ENCODE assay signal across 8 mouse cellular contexts in genomic region chr16:31506665-31507456, GRCm38 (mm10).
A peak's percentile ranks its signal among the peaks of the same experiment; 100 is the strongest.
DNase-seq lines count a peak whose midpoint lies in the region; ATAC-seq and TF ChIP-seq lines count a peak whose summit lies in the region.

No protein-coding gene starts in this region.

- 0 out of 2 replicates have a peak overlapping the region, but pooled peaks have one; percentile 0 for H3K4me2 ChIP-seq in midbrain, embryonic 12.5 days (replicated peaks)
- no peak overlapping the region for H3K4me2 ChIP-seq in midbrain, embryonic 14.5 days (ENCODE audit: low read length)
- H3K4me2 ChIP-seq in intestine, embryonic 16.5 days (ENCODE audit: low read depth, low read length): peak overlapping the region; percentile 42
- H3K4me2 ChIP-seq in lung, embryonic 15.5 days: peak overlapping the region; percentile 14
- no peak overlapping the region for H3K4me2 ChIP-seq in hindbrain, postnatal 0 days (ENCODE audit: low read depth, low read length)

- 43% methylated on average over 10 of the region's 10 CpGs for WGBS in midbrain, embryonic 12.5 days
- whole genome bisulfite sequencing in midbrain, embryonic 14.5 days: 48% methylated on average over 10 of the region's 10 CpGs
- 35% methylated on average over 10 of the region's 10 CpGs for WGBS in intestine, embryonic 16.5 days
- WGBS in lung, embryonic 15.5 days: 36% methylated on average over 10 of the region's 10 CpGs
- WGBS in hindbrain, postnatal 0 days: 53% methylated on average over 10 of the region's 10 CpGs

- H3K27me3 ChIP-seq in midbrain, embryonic 12.5 days: peaks cover 22% of the 10 kb centered on the region
- no peaks in the 10 kb centered on the region for H3K27me3 ChIP-seq in midbrain, embryonic 14.5 days (ENCODE audit: control insufficient read depth, insufficient read depth, low read length)
- H3K27me3 ChIP-seq in intestine, embryonic 16.5 days (replicated peaks; ENCODE audit: control insufficient read depth, insufficient read depth, low read length): no peaks in the 10 kb centered on the region
- no peaks in the 10 kb centered on the region for H3K27me3 ChIP-seq in lung, embryonic 15.5 days
- no peaks in the 10 kb centered on the region for H3K27me3 ChIP-seq in hindbrain, postnatal 0 days (ENCODE audit: insufficient read depth, low read length)

- no peak overlapping the region for H3K9ac ChIP-seq in midbrain, embryonic 12.5 days (replicated peaks)
- no peak overlapping the region for H3K9ac ChIP-seq in midbrain, embryonic 14.5 days (replicated peaks; ENCODE audit: low read length)
- H3K9ac ChIP-seq in intestine, embryonic 16.5 days (ENCODE audit: low read depth, low read length): 0 out of 2 replicates have a peak overlapping the region, but pooled peaks have one; percentile 24
- no peak overlapping the region for H3K9ac ChIP-seq in lung, embryonic 15.5 days
- H3K9ac ChIP-seq in hindbrain, postnatal 0 days (replicated peaks; ENCODE audit: low read length): no peak overlapping the region

- no peak for TF ChIP-seq CTCF in hindbrain, postnatal 0 days (IDR thresholded peaks at IDR 0.05; ENCODE audit: low read depth)

- ATAC-seq in midbrain, embryonic 12.5 days (ENCODE audit: low FRiP score, low read depth): no peak
- ATAC-seq in midbrain, embryonic 14.5 days (ENCODE audit: low FRiP score, low TSS enrichment): no peak
- ATAC-seq in intestine, embryonic 16.5 days: peak; percentile 84
- peak; percentile 69 for ATAC-seq in lung, embryonic 15.5 days (ENCODE audit: borderline replicate concordance, extremely low read depth, low FRiP score, low TSS enrichment)
- ATAC-seq in hindbrain, postnatal 0 days: no peak

- H3K27ac ChIP-seq in midbrain, embryonic 12.5 days (replicated peaks): no peak overlapping the region
- H3K27ac ChIP-seq in midbrain, embryonic 14.5 days (replicated peaks; ENCODE audit: low read depth, low read length): no peak overlapping the region
- H3K27ac ChIP-seq in intestine, embryonic 16.5 days (ENCODE audit: low read length): peak overlapping the region; percentile 94
- peak overlapping the region; percentile 80 for H3K27ac ChIP-seq in lung, embryonic 15.5 days
- H3K27ac ChIP-seq in hindbrain, postnatal 0 days: no peak overlapping the region

- no peaks in the 10 kb centered on the region for H3K36me3 ChIP-seq in midbrain, embryonic 12.5 days
- no peaks in the 10 kb centered on the region for H3K36me3 ChIP-seq in midbrain, embryonic 14.5 days (ENCODE audit: control insufficient read depth, insufficient read depth, low read length)
- H3K36me3 ChIP-seq in intestine, embryonic 16.5 days (ENCODE audit: control insufficient read depth, insufficient read depth, low read length): no peaks in the 10 kb centered on the region
- H3K36me3 ChIP-seq in lung, embryonic 15.5 days: no peaks in the 10 kb centered on the region
- no peaks in the 10 kb centered on the region for H3K36me3 ChIP-seq in hindbrain, postnatal 0 days (ENCODE audit: insufficient read depth, low read length)

- no peaks in the 10 kb centered on the region for H3K9me3 ChIP-seq in midbrain, embryonic 12.5 days
- H3K9me3 ChIP-seq in midbrain, embryonic 14.5 days (ENCODE audit: control insufficient read depth, low read length): no peaks in the 10 kb centered on the region
- no peaks in the 10 kb centered on the region for H3K9me3 ChIP-seq in intestine, embryonic 16.5 days (ENCODE audit: control insufficient read depth, low read length)
- H3K9me3 ChIP-seq in lung, embryonic 15.5 days: no peaks in the 10 kb centered on the region
- H3K9me3 ChIP-seq in hindbrain, postnatal 0 days (ENCODE audit: low read length): no peaks in the 10 kb centered on the region

- H3K4me1 ChIP-seq in midbrain, embryonic 12.5 days: peaks cover 34% of the 10 kb centered on the region
- H3K4me1 ChIP-seq in midbrain, embryonic 14.5 days (ENCODE audit: control insufficient read depth, insufficient read depth, low read length): peaks cover 25% of the 10 kb centered on the region
- H3K4me1 ChIP-seq in intestine, embryonic 16.5 days (ENCODE audit: control insufficient read depth, insufficient read depth, low read length): peaks cover 29% of the 10 kb centered on the region
- H3K4me1 ChIP-seq in lung, embryonic 15.5 days: peaks cover 40% of the 10 kb centered on the region
- H3K4me1 ChIP-seq in hindbrain, postnatal 0 days (ENCODE audit: insufficient read depth, low read length): peaks cover 12% of the 10 kb centered on the region; the same call in 1 of the 2 replicates

- no peak for DNase-seq in midbrain, embryonic 14.5 days
- peak; percentile 73 to 81 for DNase-seq in adrenal gland, postnatal 36 days
- no peak for DNase-seq in cerebellum, adult 8-10 months
- no peak for DNase-seq in hindbrain, postnatal 0 days (ENCODE audit: low spot score)
- DNase-seq in cerebellum, postnatal 36 days: no peak

- H3K4me3 ChIP-seq in midbrain, embryonic 12.5 days: no peak overlapping the region
- H3K4me3 ChIP-seq in midbrain, embryonic 14.5 days (replicated peaks; ENCODE audit: low read depth, low read length): no peak overlapping the region
- H3K4me3 ChIP-seq in intestine, embryonic 16.5 days (ENCODE audit: low read length): peak overlapping the region; percentile 25; the same call in 1 of the 2 replicates
- no peak overlapping the region for H3K4me3 ChIP-seq in lung, embryonic 15.5 days
- no peak overlapping the region for H3K4me3 ChIP-seq in hindbrain, postnatal 0 days (ENCODE audit: low read length)

Comparison
In these comparisons a context has a peak if more than half of its experiments do, and no peak if none do; other contexts are left out.
1. H3K4me2 ChIP-seq: peak in midbrain, embryonic 12.5 days (single experiment), intestine, embryonic 16.5 days (single experiment) and lung, embryonic 15.5 days (single experiment); none in midbrain, embryonic 14.5 days (single experiment) and hindbrain, postnatal 0 days (single experiment).
2. ATAC-seq: peak in intestine, embryonic 16.5 days (single experiment) and lung, embryonic 15.5 days (single experiment); none in midbrain, embryonic 12.5 days (single experiment), midbrain, embryonic 14.5 days (single experiment) and hindbrain, postnatal 0 days (single experiment).
3. H3K27ac ChIP-seq: peak in intestine, embryonic 16.5 days (single experiment) and lung, embryonic 15.5 days (single experiment); none in midbrain, embryonic 12.5 days (single experiment), midbrain, embryonic 14.5 days (single experiment) and hindbrain, postnatal 0 days (single experiment).
4. DNase-seq: peak in adrenal gland, postnatal 36 days (2 of 2); none in midbrain, embryonic 14.5 days (single experiment), cerebellum, adult 8-10 months (single experiment), hindbrain, postnatal 0 days (single experiment) and cerebellum, postnatal 36 days (0 of 2).